Mouse (Mus musculus) C2C12 (cell line): Measurements from ENCODE around the gene Idi2.
"Not testable (repeated sequence)": the region's sequence is repeated elsewhere in the genome, so short reads cannot be mapped to it uniquely, and the experiment has no call there.

ENCODE experiments used
- CEBPB ChIP-seq: IDR thresholded peaks from one replicate; pipeline ENCODE4 v1.6.1; 2011; ENCODE audit warnings: low read depth, mild to moderate bottlenecking, control low read depth, moderate library complexity
- CTCF ChIP-seq: IDR thresholded peaks from one replicate; pipeline ENCODE4 v1.5.1; 2011; ENCODE audit not compliant: control insufficient read depth, insufficient read depth, insufficient read length
- FOSL1 ChIP-seq: IDR thresholded peaks from one replicate; pipeline ENCODE4 v1.8.0; 2011; ENCODE audit warnings: mild to moderate bottlenecking, low read length; ENCODE audit not compliant: poor library complexity, insufficient read depth, severe bottlenecking
- MAX ChIP-seq: IDR thresholded peaks from one replicate; pipeline ENCODE4 v1.6.1; 2011; ENCODE audit warnings: mild to moderate bottlenecking, control low read depth
- MYOD1 ChIP-seq: IDR thresholded peaks from one replicate; pipeline ENCODE4 v1.6.1; 2011; ENCODE audit warnings: low read depth; ENCODE audit not compliant: control insufficient read depth, insufficient read length
- MYOG ChIP-seq: IDR thresholded peaks from one replicate; pipeline ENCODE4 v1.6.1; 2011; ENCODE audit not compliant: control insufficient read depth, insufficient read length; ENCODE audit errors: extremely low read depth
- USF1 ChIP-seq: IDR thresholded peaks from one replicate; pipeline ENCODE4 v1.6.1; 2011; ENCODE audit warnings: low read depth, mild to moderate bottlenecking, control low read depth, moderate library complexity

GRCm38 (mm10) chr13:8956873-8957272, 4.2 kb downstream of the Idi2 start:
- not testable (repeated sequence) for TF ChIP-seq MYOG, CTCF, MAX, USF1, CEBPB, FOSL1, MYOD1
